Mouse (Mus musculus) kidney, embryonic 16.5 days (tissue): Measurements from ENCODE around the gene Exoc6. TPM values are rescaled to one million over a fixed set of nuclear protein-coding genes. Genes with fewer than 3 reads are reported as not detected.

Experiments
- ATAC-seq: fragments of 200-750 bp; cut with Nextera tagmentation; 2 replicates; pipeline ENCODE4 v1.8.0; 2017; ENCODE audit warnings: moderate TSS enrichment; ENCODE audit not compliant: low FRiP score, low TSS enrichment
- H3K27ac ChIP-seq: fragments of 300-500 bp; sonication (generic); 2 replicates; pipeline ENCODE4 v1.5.1; 2014; ENCODE audit warnings: low read length
- H3K27me3 ChIP-seq: fragments of 300-500 bp; sonication (generic); 2 replicates; pipeline ENCODE4 v1.6.1; 2014; ENCODE audit warnings: low read length, control low read depth, mixed read lengths; ENCODE audit not compliant: insufficient read depth
- H3K36me3 ChIP-seq: fragments of 300-500 bp; sonication (generic); 2 replicates; pipeline ENCODE4 v1.6.1; 2014; ENCODE audit warnings: low read length, control low read depth, mixed read lengths; ENCODE audit not compliant: insufficient read depth
- H3K4me1 ChIP-seq: fragments of 300-500 bp; sonication (generic); 2 replicates; pipeline ENCODE4 v1.6.1; 2014; ENCODE audit warnings: low read length, control low read depth, mixed read lengths; ENCODE audit not compliant: insufficient read depth
- H3K4me2 ChIP-seq: fragments of 300-500 bp; sonication (generic); replicated peaks from 2 replicates; pipeline ENCODE4 v1.6.1; 2014; ENCODE audit warnings: low read depth, low read length
- H3K4me3 ChIP-seq: fragments of 300-500 bp; sonication (generic); 2 replicates; pipeline ENCODE4 v1.5.1; 2014; ENCODE audit warnings: mild to moderate bottlenecking, low read length
- H3K9ac ChIP-seq: fragments of 300-500 bp; sonication (generic); replicated peaks from 2 replicates; pipeline ENCODE4 v1.6.1; 2014; ENCODE audit warnings: low read length
- H3K9me3 ChIP-seq: fragments of 300-500 bp; sonication (generic); 2 replicates; pipeline ENCODE4 v1.6.1; 2016; ENCODE audit warnings: low read length, control low read depth
- whole genome bisulfite sequencing: fragments of 180-500 bp; shearing (Covaris S2); extraction: QIAGEN DNeasy Blood & Tissue Kit; methylation state at CpG from one replicate; pipeline ENCODE4 v1.1.7; 2014; 5-methylcytosine and 5-hydroxymethylcytosine counted together
- polyA plus RNA-seq: library from polyadenylated mRNA; unstranded; fragments of >200 nt; fragmentation: Nextera tagmentation; extraction: Ambion mirVana; gene quantifications from 2 replicates; pipeline ENCODE4 v1.2.1, GENCODE M21; 2015

Gene Exoc6
- polyA plus RNA-seq, 1 experiment from 2014 or later, result 26.9 TPM

DNA sequence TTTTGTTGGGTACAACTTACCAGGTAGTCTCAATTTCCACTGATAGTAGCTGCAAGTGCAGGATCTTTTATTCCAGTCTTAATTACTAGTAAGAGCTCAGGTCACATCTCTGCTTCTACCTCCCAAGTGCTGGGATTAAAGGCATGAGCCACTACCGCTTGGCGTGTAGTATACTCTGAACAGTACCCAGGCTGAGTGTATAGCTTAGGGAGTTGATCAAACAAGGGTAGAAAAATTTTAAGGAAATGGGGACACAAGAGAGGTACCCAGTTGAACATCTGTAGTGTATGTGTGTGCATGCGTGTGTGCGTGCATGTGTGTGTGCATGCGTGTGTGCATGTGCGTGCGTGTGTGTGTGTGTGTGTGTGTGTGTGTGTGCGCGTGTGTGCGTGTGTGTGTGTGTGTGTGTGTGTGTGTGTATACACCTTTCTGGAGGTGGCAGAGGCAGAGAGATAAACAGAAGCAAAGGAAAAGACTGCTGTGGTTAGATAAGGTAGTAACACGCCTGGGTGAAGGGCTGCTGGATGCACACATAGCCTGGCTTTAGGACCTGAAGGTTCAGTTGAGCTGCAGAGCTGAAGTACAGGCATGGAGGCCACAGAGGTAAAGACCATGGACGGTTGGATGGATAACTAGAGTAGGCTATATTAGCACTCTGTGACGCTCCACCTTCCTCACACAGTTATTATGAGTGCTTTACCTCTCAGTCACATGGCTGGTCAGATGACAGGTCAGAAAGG lies 117.8 kb downstream of the Exoc6 start:
- H3K9me3 ChIP-seq, result no peaks in the 10 kb centered on the region
- 0 out of 2 replicates have a peak, but pooled peaks have one; percentile 31 for ATAC-seq
- H3K4me1 ChIP-seq, result no peaks in the 10 kb centered on the region
- H3K36me3 ChIP-seq, result no peaks in the 10 kb centered on the region
- H3K27me3 ChIP-seq, result no peaks in the 10 kb centered on the region
- no peak overlapping the region for H3K27ac ChIP-seq
- H3K9ac ChIP-seq, result no peak overlapping the region
- no peak overlapping the region for H3K4me2 ChIP-seq
- H3K4me3 ChIP-seq, result no peak overlapping the region
- whole genome bisulfite sequencing, result 59% methylated on average over 13 of the region's 13 CpGs

DNA sequence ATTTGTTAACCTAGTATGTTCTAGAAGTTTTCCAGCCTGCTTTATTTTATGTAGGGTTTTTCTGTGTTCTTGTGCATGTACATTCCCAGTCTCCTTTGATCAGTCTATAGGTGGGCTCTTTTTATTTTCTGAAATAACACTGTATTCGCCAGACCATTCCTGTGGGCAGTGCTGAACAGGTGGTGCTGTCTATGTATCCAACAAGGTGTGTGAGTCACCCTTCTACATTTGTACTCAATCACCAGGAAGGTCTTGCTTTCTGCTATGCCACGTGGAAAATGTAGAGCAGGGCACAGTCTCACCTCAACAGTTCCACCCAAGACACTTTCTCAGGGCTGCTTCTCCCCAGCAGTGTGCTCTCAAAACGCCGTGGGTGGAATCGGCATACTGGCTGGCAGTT lies 118.4 kb downstream of the Exoc6 start:
- Histone ChIP-seq H3K27ac (no peak overlapping the region), H3K4me2 (no peak overlapping the region), H3K9ac (no peak overlapping the region), H3K9me3 (no peaks in the 10 kb centered on the region), H3K36me3 (no peaks in the 10 kb centered on the region), H3K27me3 (no peaks in the 10 kb centered on the region), H3K4me1 (no peaks in the 10 kb centered on the region), H3K4me3 (no peak overlapping the region)
- no peak for ATAC-seq
- 84% methylated on average over 5 of the region's 5 CpGs for WGBS

DNA sequence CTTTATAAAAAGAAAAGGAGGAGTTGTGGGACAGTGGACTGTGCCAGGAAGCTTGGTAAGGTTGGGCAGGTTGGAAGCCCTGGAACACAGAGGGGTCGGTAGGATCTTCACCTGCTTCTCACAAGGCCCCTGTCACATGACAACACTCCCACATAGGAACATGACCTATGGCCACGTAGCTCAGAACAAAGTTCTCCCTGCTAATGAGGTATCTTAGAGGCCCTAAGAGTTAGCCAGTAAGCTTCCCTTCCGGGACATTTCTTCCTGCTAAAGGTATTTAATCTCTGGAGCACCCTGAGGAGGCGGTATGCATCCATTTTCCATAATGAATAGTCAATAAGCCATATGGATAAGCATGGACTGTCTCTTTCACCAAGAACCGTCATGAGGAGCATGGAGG lies 119.3 kb downstream of the Exoc6 start:
- no peak overlapping the region for H3K4me2 ChIP-seq
- ATAC-seq, result no peak
- no peaks in the 10 kb centered on the region for H3K4me1 ChIP-seq
- no peak overlapping the region for H3K9ac ChIP-seq
- no peak overlapping the region for H3K4me3 ChIP-seq
- H3K27ac ChIP-seq, result no peak overlapping the region
- H3K27me3 ChIP-seq, result no peaks in the 10 kb centered on the region
- no peaks in the 10 kb centered on the region for H3K9me3 ChIP-seq
- no peaks in the 10 kb centered on the region for H3K36me3 ChIP-seq
- WGBS, result 78% methylated on average over 5 of the region's 5 CpGs

DNA sequence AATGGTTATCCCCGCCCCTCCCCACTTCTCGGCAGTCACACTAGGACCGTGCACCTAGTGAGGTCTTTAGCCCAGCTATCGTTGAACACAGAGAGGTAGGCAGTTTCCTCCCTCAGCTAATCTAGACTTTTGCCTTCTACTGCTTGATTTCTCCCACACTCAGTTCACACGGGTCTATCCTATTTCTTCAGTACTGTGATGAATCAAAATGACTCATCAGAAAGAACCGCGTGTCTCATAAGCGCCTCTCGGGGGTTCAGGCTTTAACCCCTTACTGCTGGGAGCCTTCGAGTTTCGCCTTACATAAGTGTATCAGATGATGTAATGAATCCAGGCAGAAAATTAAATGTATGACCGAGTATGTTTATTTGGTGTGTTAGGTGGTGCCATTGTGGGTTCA lies 123.2 kb downstream of the Exoc6 start:
- ATAC-seq, result no peak
- WGBS, result 49% methylated on average over 12 of the region's 12 CpGs
- no peak overlapping the region for H3K9ac ChIP-seq

DNA sequence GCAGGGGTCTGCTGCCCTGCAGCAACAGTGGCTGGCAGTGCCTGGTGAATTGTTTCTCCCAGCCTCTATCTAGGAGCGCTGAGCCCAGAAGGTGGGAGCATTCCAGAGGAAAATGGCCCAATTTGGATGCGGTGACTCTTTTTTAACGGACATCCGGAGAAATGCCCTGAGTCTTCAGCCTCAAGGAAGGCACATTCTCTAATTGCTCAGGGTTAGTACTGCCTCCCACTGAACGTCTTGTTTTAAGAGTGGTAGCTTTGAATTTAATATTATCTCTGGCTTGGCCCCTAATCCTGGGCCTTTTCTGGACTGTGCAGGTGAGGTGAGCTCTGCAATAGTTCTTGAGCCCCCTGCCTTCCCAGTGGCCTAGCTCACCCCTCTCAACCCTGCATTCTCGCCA lies 135.1 kb downstream of the Exoc6 start, which contains the start of gene Cyp26c1:
Cyp26c1 (plus strand) TSS at position 301 of the 400 bp plus-strand sequence.
- ATAC-seq, result no peak
- no peak within 1 kb of the TSS for H3K27ac ChIP-seq
- peaks cover 12% of the 10 kb centered on the region for H3K4me1 ChIP-seq
- no peaks in the 10 kb centered on the region for H3K9me3 ChIP-seq
- no peak within 1 kb of the TSS for H3K4me2 ChIP-seq
- no peak within 1 kb of the TSS; the same call in 1 of the 2 replicates for H3K4me3 ChIP-seq
- H3K9ac ChIP-seq, result no peak within 1 kb of the TSS
- no peaks in the 10 kb centered on the region for H3K36me3 ChIP-seq
- 7% methylated on average over 6 of the region's 6 CpGs for WGBS
- peaks cover 88% of the 10 kb centered on the region for H3K27me3 ChIP-seq

More for the DNA sequence above, 123.2 kb downstream of the Exoc6 start:
- H3K27me3 ChIP-seq, result no peaks in the 10 kb centered on the region
- H3K4me2 ChIP-seq, result no peak overlapping the region
- H3K9me3 ChIP-seq, result no peaks in the 10 kb centered on the region
- H3K27ac ChIP-seq, result no peak overlapping the region
- no peaks in the 10 kb centered on the region for H3K4me1 ChIP-seq
- no peak overlapping the region for H3K4me3 ChIP-seq
- no peaks in the 10 kb centered on the region for H3K36me3 ChIP-seq

DNA sequence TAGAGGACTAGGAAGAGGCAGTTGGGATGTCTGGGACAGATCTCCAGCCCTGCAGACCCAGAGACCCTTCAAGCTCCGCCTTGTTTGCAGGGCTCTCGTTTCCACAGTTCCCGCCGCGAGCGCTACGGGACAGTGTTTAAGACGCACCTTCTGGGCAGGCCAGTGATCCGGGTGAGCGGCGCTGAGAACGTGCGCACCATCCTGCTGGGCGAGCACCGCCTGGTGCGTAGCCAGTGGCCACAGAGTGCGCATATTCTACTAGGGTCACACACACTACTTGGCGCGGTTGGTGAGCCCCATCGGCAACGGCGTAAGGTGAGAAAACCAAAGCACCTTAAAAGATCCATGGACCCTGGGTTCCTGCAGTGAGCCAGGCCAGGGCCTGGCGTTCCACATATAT lies 136.1 kb downstream of the Exoc6 start:
- Histone ChIP-seq H3K9ac (no peak overlapping the region), H3K4me2 (no peak overlapping the region), H3K4me3 (peak overlapping the region; percentile 12), H3K27me3 (peaks cover 93% of the 10 kb centered on the region), H3K27ac (no peak overlapping the region), H3K4me1 (peaks cover 12% of the 10 kb centered on the region), H3K36me3 (no peaks in the 10 kb centered on the region), H3K9me3 (no peaks in the 10 kb centered on the region)
- WGBS, result 6% methylated on average over 23 of the region's 23 CpGs
- ATAC-seq, result no peak

DNA sequence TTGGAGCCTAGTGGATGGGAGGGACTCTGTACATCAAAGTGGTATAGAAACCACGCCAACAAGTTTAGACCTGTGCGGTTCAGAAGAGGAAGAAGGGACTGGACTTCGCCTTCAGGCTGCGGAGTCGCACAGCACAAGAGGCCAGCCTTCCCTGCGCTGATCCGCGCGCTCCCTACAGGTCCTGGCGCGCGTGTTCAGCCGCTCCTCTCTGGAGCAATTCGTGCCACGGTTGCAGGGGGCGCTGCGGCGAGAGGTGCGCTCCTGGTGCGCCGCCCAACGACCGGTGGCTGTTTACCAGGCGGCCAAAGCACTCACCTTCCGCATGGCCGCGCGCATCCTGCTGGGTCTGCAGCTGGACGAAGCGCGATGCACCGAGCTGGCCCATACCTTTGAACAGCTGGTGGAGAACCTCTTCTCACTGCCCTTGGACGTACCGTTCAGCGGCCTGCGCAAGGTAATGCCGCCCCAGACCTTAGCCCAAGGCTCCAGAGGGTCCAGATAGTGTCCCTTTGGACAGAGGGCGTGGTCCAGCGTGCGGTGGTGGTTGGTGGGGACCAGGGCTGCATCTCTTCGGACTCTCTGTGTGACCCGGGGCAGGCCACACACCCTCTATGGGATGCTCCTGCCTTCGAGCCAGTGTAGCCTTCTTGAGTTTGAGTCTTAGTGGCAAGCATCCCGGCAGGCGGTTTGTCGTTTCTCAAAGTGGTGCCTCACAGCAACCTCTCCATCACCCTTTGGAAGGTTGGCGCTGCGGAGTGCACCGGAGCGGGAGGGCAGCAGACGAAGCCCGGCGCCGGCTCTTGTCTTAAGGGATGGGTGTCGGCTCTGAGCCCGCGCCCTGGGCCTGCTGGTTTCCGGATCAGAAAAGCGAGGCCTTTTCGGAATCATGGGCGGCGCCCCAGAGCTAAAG lies 137.0 kb downstream of the Exoc6 start:
- Histone ChIP-seq H3K4me2 (peak overlapping the region; percentile 29), H3K4me3 (peak overlapping the region; percentile 12), H3K27ac (no peak overlapping the region), H3K9ac (no peak overlapping the region), H3K4me1 (peaks cover 12% of the 10 kb centered on the region), H3K27me3 (peaks cover 98% of the 10 kb centered on the region), H3K36me3 (no peaks in the 10 kb centered on the region), H3K9me3 (no peaks in the 10 kb centered on the region)
- peak; percentile 41 for ATAC-seq
- WGBS, result 2% methylated on average over 58 of the region's 62 CpGs

DNA sequence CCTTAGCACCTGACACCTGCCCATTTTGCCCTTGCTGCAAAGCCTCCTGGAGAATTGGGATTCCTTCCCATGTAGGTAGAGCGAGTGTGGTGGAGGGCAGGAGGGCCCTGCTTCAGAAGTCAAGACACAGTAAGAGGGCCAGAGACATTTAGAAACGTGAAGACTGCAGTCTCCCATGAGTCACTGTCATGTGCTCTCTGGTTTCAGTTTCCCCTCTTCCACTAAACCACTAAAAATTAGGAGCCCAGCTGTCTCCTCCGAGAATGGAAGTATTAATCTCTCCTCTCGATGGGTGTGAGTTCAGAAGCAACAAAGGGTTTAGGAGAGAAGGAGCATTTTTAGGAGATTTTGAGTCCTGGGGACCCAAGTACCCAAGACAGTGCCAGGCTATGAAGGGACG lies 139.3 kb downstream of the Exoc6 start:
- H3K36me3 ChIP-seq, result no peaks in the 10 kb centered on the region

DNA sequence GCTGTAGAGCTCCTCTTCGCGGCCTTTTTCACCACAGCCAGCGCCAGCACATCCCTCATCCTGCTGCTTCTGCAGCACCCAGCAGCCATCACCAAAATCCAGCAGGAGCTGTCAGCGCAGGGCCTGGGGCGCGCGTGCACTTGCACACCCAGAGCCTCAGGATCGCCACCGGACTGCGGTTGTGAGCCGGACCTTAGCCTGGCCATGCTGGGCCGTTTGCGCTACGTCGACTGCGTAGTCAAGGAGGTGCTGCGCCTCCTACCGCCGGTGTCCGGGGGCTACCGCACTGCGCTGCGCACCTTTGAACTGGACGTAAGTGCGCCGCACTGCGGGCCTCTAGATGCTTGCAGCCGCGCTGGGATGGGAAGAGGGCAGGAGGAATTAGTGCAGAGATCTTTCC lies 140.5 kb downstream of the Exoc6 start:
- Histone ChIP-seq H3K27me3 (peaks cover 100% of the 10 kb centered on the region), H3K36me3 (no peaks in the 10 kb centered on the region), H3K4me3 (peak overlapping the region; percentile 16; the same call in 1 of the 2 replicates), H3K27ac (no peak overlapping the region), H3K9me3 (no peaks in the 10 kb centered on the region), H3K9ac (no peak overlapping the region), H3K4me1 (peaks cover 21% of the 10 kb centered on the region), H3K4me2 (peak overlapping the region; percentile 37)
- ATAC-seq, result no peak
- WGBS, result 3% methylated on average over 29 of the region's 29 CpGs

More for the DNA sequence above, 139.3 kb downstream of the Exoc6 start:
- ATAC-seq, result no peak
- no peak overlapping the region for H3K27ac ChIP-seq
- no peak overlapping the region for H3K9ac ChIP-seq
- H3K4me1 ChIP-seq, result peaks cover 16% of the 10 kb centered on the region
- no peaks in the 10 kb centered on the region for H3K9me3 ChIP-seq
- no peak overlapping the region for H3K4me2 ChIP-seq
- H3K27me3 ChIP-seq, result peaks cover 100% of the 10 kb centered on the region
- no peak overlapping the region for H3K4me3 ChIP-seq
- 37% methylated on average over 5 of the region's 5 CpGs for WGBS
